Mouse (Mus musculus) c-Kit-negative CD71-positive TER-119-positive erythroid progenitor cells, embryonic 14.5 days (primary cell): Measurements from ENCODE around the gene 0610010F05Rik.
A peak's percentile ranks its signal among the peaks of the same experiment; 100 is the strongest.
"Not testable (repeated sequence)": the region's sequence is repeated elsewhere in the genome, so short reads cannot be mapped to it uniquely, and the experiment has no call there.

Experiments used
- DNase-seq: peaks from one replicate; pipeline ENCODE4 v3.0.0-alpha.2; 2013; ENCODE audit warnings: low read depth, low spot score

0610010F05Rik gene

GRCm38 (mm10) chr11:23632945-23633878 lies at the start of gene 0610010F05Rik:
0610010F05Rik (minus strand) TSS chr11:23633639.
- DNase-seq = peak; percentile 87

GRCm38 (mm10) chr11:23682561-23682960 lies 49.1 kb upstream of the 0610010F05Rik start:
- DNase-seq = no peak

GRCm38 (mm10) chr11:23680435-23680950 lies 47.1 kb upstream of the 0610010F05Rik start:
- DNase-seq = no peak

- DNase-seq = peak; percentile 48
Observed at GRCm38 (mm10) chr11:23679044-23679642, 45.7 kb upstream of the 0610010F05Rik start.

- no peak for DNase-seq
Observed at GRCm38 (mm10) chr11:23676100-23676499, 42.7 kb upstream of the 0610010F05Rik start.

GRCm38 (mm10) chr11:23672256-23672749 lies 38.9 kb upstream of the 0610010F05Rik start:
- DNase-seq = no peak

- peak; percentile 3 for DNase-seq
Observed at GRCm38 (mm10) chr11:23667128-23667527, 33.7 kb upstream of the 0610010F05Rik start.

GRCm38 (mm10) chr11:23666526-23666925 lies 33.1 kb upstream of the 0610010F05Rik start:
- DNase-seq = no peak

GRCm38 (mm10) chr11:23665798-23666501 lies 32.5 kb upstream of the 0610010F05Rik start, which contains the start of gene Pex13:
Pex13 (minus strand) TSS chr11:23665959.
- DNase-seq = peak; percentile 80

GRCm38 (mm10) chr11:23665311-23665786 lies 31.9 kb upstream of the 0610010F05Rik start, which contains the start of gene Pus10:
Pus10 (plus strand) TSS chr11:23665674.
- peak; percentile 25 for DNase-seq

GRCm38 (mm10) chr11:23664232-23664631 lies 30.8 kb upstream of the 0610010F05Rik start:
- peak; percentile 13 for DNase-seq

- no peak for DNase-seq
Observed at GRCm38 (mm10) chr11:23657791-23658190, 24.4 kb upstream of the 0610010F05Rik start.

- no peak for DNase-seq
Observed at GRCm38 (mm10) chr11:23653666-23654065, 20.2 kb upstream of the 0610010F05Rik start.

GRCm38 (mm10) chr11:23647835-23648234 lies 14.4 kb upstream of the 0610010F05Rik start:
- no peak for DNase-seq

GRCm38 (mm10) chr11:23647431-23647830 lies 14.0 kb upstream of the 0610010F05Rik start:
- DNase-seq = no peak

- no peak for DNase-seq
Observed at GRCm38 (mm10) chr11:23634573-23634972, 1.1 kb upstream of the 0610010F05Rik start.

GRCm38 (mm10) chr11:23633879-23634215 lies 408 bp upstream of the 0610010F05Rik start:
- no peak for DNase-seq

- DNase-seq = no peak
Observed at GRCm38 (mm10) chr11:23630664-23631063, 2.8 kb downstream of the 0610010F05Rik start.

- no peak for DNase-seq
Observed at GRCm38 (mm10) chr11:23618995-23619394, 14.4 kb downstream of the 0610010F05Rik start.

GRCm38 (mm10) chr11:23614546-23614945 lies 18.9 kb downstream of the 0610010F05Rik start:
- DNase-seq = no peak

- not testable (repeated sequence) for DNase-seq
Observed at GRCm38 (mm10) chr11:23607291-23607690, 26.1 kb downstream of the 0610010F05Rik start.
